Mouse (Mus musculus): Measurements from ENCODE around the gene Top2a. TPM values are rescaled to one million over a fixed set of nuclear protein-coding genes. Genes with fewer than 3 reads are reported as not detected.
A peak's percentile ranks its signal among the peaks of the same experiment; 100 is the strongest.

Gene Top2a
- total and polyA plus RNA-seq, 3 experiments, result 385 to 444 (median 400) TPM

DNA sequence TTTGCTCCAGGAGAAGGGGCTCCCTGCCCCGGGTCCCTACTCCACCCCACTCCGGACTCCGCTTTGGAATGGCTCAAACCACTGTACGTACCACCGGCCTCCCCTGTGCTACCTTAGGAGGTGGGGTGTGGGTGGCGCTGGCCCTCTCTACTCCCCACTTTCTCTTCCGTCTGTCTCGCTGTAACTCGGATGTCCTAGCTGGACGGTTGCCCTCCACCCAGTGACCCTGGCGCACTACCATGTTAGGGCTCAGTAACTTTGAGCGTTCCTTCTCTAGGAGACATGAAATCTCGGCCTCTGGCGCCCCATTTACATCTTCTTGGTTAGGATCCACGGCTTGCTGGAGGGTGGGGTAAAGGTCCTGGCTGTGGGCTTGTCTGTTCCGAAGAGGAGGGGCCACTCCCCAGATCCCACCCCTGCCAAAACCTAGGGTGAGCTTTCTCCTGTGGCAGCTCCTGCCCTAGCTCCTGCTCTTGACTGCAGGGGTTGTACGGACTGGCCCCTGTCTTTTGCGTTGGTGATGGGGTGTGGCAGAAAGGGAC is 62.9 kb downstream of the Top2a start:
- in situ Hi-C loops (cut with MboI; ENCODE audit: low pct_ligation_motif_present, low pct_unique_long_range_greater_than_20kb, low sequenced_read_pairs) (no loop called here), dilution Hi-C loops (cut with MboI; ENCODE audit: extremely low pct_ligation_motif_present, extremely low pct_unique_long_range_greater_than_20kb, low sequenced_read_pairs) (no loop called here)
- H3K27me3 ChIP-seq (replicated peaks), result no peaks in the 10 kb centered on the region
- DNase-seq (ENCODE audit: extremely low read depth), result no peak
- H3K4me3 ChIP-seq (replicated peaks in 1 of 3; ENCODE audit: low read depth in 2 of 3, low read length in 2 of 3, poor library complexity in 1 of 3), result no peak overlapping the region
- no peaks in the 10 kb centered on the region for H3K9me3 ChIP-seq (replicated peaks; ENCODE audit: low read length)
- TF ChIP-seq RAD21 (IDR thresholded peaks at IDR 0.05; ENCODE audit: low read depth, low read length), result no peak
- TF ChIP-seq MAZ (IDR thresholded peaks at IDR 0.05; ENCODE audit: low read depth, low read length), result no peak
- no peak for TF ChIP-seq MYC (IDR thresholded peaks at IDR 0.05; ENCODE audit: low read depth, low read length)
- TF ChIP-seq TCF12 (IDR thresholded peaks at IDR 0.05; ENCODE audit: low read depth, low read length), result no peak
- no peak for TF ChIP-seq IRF4 (IDR thresholded peaks at IDR 0.05; ENCODE audit: low read depth, low read length)
- no peak for TF ChIP-seq BHLHE40 (IDR thresholded peaks at IDR 0.05; ENCODE audit: low read depth, low read length)
- no peak overlapping the region for H3K27ac ChIP-seq (ENCODE audit: insufficient read depth, low read depth)
- H3K79me2 ChIP-seq (replicated peaks; ENCODE audit: control insufficient read depth, extremely low read depth, insufficient read depth, poor library complexity, severe bottlenecking), result 0 out of 2 replicates have a peak, but pooled peaks cover 3% of the 10 kb centered on the region
- no peak overlapping the region for H3K9ac ChIP-seq (ENCODE audit: insufficient read depth, low read depth)
- peaks cover 31 to 59% of the 10 kb centered on the region in 2 experiments for H3K4me1 ChIP-seq (ENCODE audit: control insufficient read depth in 1 of 2, insufficient read depth in 2 of 2)
- H3K36me3 ChIP-seq (replicated peaks in 1 of 2; ENCODE audit: control insufficient read depth in 1 of 2, insufficient read depth in 1 of 2, low read length in 1 of 2), result peaks cover 10 to 39% of the 10 kb centered on the region in 2 experiments
- H3K4me2 ChIP-seq (ENCODE audit: insufficient read depth, low read depth, poor library complexity, severe bottlenecking), result no peak overlapping the region

GRCm38 (mm10) chr11:98960313-98960906 is 63.6 kb downstream of the Top2a start:
- peak overlapping the region in 1 of 3 experiments; percentile 54 for H3K4me3 ChIP-seq (replicated peaks in 1 of 3; ENCODE audit: low read depth in 2 of 3, low read length in 2 of 3, poor library complexity in 1 of 3)
- H3K9me3 ChIP-seq (replicated peaks; ENCODE audit: low read length), result no peaks in the 10 kb centered on the region
- dilution Hi-C loops (cut with MboI; ENCODE audit: extremely low pct_ligation_motif_present, extremely low pct_unique_long_range_greater_than_20kb, low sequenced_read_pairs), result no loop called here
- in situ Hi-C loops (cut with MboI; ENCODE audit: low pct_ligation_motif_present, low pct_unique_long_range_greater_than_20kb, low sequenced_read_pairs), result no loop called here
- no peak for DNase-seq (ENCODE audit: extremely low read depth)
- no peak overlapping the region for H3K27ac ChIP-seq (ENCODE audit: insufficient read depth, low read depth)
- H3K79me2 ChIP-seq (replicated peaks; ENCODE audit: control insufficient read depth, extremely low read depth, insufficient read depth, poor library complexity, severe bottlenecking), result 0 out of 2 replicates have a peak, but pooled peaks cover 3% of the 10 kb centered on the region
- no peak for TF ChIP-seq ZKSCAN1 (IDR thresholded peaks at IDR 0.05; ENCODE audit: borderline replicate concordance, low read depth, low read length)
- TF ChIP-seq MAFK (IDR thresholded peaks at IDR 0.05; ENCODE audit: insufficient replicate concordance, low read length), result no peak
- no peak for TF ChIP-seq JUND (conservative IDR thresholded peaks at IDR 0.05; ENCODE audit: low read depth, low read length)
- no peak for TF ChIP-seq ZNF384 (IDR thresholded peaks at IDR 0.05; ENCODE audit: low read depth, low read length)
- no peak for TF ChIP-seq POLR2A (IDR thresholded peaks at IDR 0.05; ENCODE audit: low read depth, low read length)
- TF ChIP-seq UBTF (IDR thresholded peaks at IDR 0.05; ENCODE audit: low read depth, low read length), result no peak
- no peak for TF ChIP-seq POLR2AphosphoS2 (IDR thresholded peaks at IDR 0.05; ENCODE audit: low read depth, low read length)
- no peak for TF ChIP-seq SMC3 (IDR thresholded peaks at IDR 0.05; ENCODE audit: low read depth, low read length)
- no peak for TF ChIP-seq RCOR1 (conservative IDR thresholded peaks at IDR 0.05; ENCODE audit: low read depth, low read length)
- no peak for TF ChIP-seq USF2 (conservative IDR thresholded peaks at IDR 0.05; ENCODE audit: low read depth, low read length)
- no peak for TF ChIP-seq PAX5 (IDR thresholded peaks at IDR 0.05; ENCODE audit: low read length)
- no peak for TF ChIP-seq CHD1 (IDR thresholded peaks at IDR 0.05; ENCODE audit: low read depth, low read length)
- no peak for TF ChIP-seq BHLHE40 (IDR thresholded peaks at IDR 0.05; ENCODE audit: low read depth, low read length)
- TF ChIP-seq E2F4 (IDR thresholded peaks at IDR 0.05; ENCODE audit: insufficient replicate concordance, low read depth, low read length), result no peak
- TF ChIP-seq SIN3A (IDR thresholded peaks at IDR 0.05; ENCODE audit: low read length), result no peak
- peaks cover 34 to 58% of the 10 kb centered on the region in 2 experiments for H3K4me1 ChIP-seq (ENCODE audit: control insufficient read depth in 1 of 2, insufficient read depth in 2 of 2)
- no peak overlapping the region for H3K9ac ChIP-seq (ENCODE audit: insufficient read depth, low read depth)
- H3K4me2 ChIP-seq (ENCODE audit: insufficient read depth, low read depth, poor library complexity, severe bottlenecking), result peak overlapping the region; percentile 59
- no peaks in the 10 kb centered on the region for H3K27me3 ChIP-seq (replicated peaks)
- H3K36me3 ChIP-seq (replicated peaks in 1 of 2; ENCODE audit: control insufficient read depth in 1 of 2, insufficient read depth in 1 of 2, low read length in 1 of 2), result peaks cover 10 to 38% of the 10 kb centered on the region in 2 experiments

Measured in CH12.LX (cell line).